Mouse (Mus musculus) lung, postnatal 25 days (tissue): ENCODE results near the gene Laptm4a.

ENCODE experiments used
- DNase-seq: peaks from one replicate; pipeline ENCODE4 v3.0.0; 2022; ENCODE audit warnings: low spot score

Laptm4a gene

DNA sequence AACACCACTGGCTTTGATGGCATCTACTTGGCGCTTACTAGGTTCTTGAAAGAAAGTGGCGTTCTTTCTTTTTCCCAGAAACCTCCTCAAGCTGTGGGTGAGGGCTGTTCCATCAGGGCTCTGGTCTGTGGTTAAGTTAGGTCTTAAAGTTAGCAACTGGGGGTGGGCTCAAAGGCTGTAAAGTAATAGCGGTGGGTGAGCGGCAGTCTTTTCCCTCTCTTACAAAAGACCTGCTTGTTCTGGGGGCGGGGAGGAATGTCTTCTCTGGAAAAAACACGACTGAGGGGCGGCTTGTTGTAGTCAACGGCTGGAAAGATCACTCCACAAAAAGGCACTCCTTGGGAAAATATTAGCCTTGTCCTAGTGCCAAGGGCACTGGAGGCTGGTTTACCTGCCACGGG, 32.7 kb downstream of the Laptm4a start:
- DNase-seq = peak; percentile 67

DNA sequence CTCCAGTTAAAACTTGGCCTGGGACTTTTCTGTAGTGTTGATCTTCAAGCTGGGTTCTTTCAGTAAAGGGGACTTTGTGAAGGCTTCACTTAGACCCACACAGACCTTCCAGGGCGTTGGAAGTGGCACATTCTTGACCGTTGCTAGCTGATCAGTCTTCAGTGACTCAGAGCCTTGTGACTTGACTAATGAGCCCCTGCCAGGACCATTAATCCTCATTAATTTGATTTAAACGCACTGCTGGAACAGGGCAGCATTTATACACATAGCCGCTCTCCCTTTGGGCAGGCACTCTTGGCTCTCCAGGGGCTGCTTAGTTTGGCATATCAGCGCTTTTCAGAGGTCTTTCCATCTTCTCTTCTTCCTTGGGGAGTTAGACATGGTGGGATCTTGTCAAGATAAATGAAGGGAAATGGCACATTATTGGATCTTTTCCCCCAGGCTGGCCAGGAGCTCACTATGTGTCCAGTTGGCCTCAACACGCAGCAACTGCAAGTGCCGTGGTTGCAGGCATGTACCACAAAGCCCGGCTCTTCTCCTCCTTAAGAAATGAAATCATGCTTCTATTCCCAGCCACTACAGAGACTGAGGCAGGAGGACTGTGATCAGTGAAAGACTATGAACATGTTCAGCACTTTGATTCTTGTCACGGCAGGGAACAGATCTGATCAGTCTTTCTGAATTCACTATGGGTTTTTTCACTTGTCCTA, 40.3 kb downstream of the Laptm4a start:
- no peak for DNase-seq

DNA sequence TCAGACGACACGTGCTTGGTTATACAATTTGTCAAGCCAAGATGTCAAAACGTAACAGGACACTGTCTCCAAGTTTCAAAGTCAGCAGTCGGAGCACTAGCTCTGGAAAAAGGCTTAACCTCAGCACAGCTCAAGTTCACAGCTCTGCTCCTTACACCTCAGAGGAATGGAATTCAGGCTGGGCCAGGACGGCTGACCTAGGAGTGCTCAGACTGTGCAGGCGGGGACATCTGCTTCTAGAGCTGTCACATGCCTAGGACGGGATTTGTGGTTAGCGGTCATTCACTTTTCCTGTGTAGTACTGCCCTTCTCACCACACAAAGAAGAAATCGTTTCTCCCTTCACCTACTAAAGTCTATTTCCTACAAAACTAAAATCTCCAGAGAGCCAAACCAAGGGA, 48.4 kb downstream of the Laptm4a start:
- DNase-seq = peak; percentile 80

DNA sequence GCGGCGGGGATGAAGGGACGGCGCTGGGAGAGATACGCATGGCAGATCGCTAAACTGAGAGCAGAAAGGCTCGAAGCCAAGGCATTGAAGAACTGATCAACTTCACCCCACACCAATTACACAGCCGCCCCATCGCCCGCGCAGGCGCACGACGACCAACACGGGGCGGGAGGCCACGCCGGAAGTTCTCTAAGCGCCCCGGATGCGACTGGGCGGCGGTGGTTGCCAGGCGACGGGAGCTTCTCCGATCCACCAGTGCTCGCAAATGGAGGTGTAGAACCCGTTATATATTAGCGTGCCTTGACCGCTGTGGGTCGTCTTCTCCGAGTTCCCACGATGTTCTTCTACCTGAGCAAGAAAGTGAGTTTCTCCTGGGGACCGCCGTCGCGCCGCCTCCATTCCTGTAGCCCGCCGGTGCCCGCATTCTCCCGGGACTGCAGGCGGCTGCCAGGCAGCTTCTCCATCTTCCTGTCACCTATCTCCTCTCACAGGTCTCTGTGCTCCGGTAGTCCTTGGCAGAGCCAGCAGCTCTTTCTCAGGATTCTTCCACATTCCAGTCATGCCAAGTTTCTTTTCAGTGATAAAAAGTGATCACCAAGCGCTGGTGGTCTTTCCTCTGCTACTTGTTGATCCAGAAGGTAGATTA, 52.5 kb downstream of the Laptm4a start, which contains the start of gene Wdr35:
Gene Wdr35, plus strand, starts transcription at position 73 of the 646 bp plus-strand sequence.
- peak; percentile 91 for DNase-seq

GRCm38 (mm10) chr12:8975076-8975475, 53.6 kb downstream of the Laptm4a start:
- no peak for DNase-seq
